Mouse (Mus musculus) large intestine, adult 2 months (tissue): Measurements from ENCODE around the gene Trim28. TPM values are rescaled to one million over a fixed set of nuclear protein-coding genes. Genes with fewer than 3 reads are reported as not detected.

Experiments used
- DNase-seq: peaks from one replicate; pipeline ENCODE4 v3.0.0-alpha.2; 2012; ENCODE audit warnings: low read depth, low spot score
- WGBS: fragments of 180-500 bp; shearing (Covaris S2); methylation state at CpG from one replicate; pipeline ENCODE4 v1.1.7; 2018; 5-methylcytosine and 5-hydroxymethylcytosine counted together
- polyA plus RNA-seq: library from polyadenylated mRNA; depleted of rRNA; stranded (reverse); fragments of >200 nt; gene quantifications from 2 replicates; pipeline ENCODE4 v1.2.3, GENCODE M21; 2012

The Trim28 gene
- polyA plus RNA-seq, 1 experiment, result 300 TPM

DNA sequence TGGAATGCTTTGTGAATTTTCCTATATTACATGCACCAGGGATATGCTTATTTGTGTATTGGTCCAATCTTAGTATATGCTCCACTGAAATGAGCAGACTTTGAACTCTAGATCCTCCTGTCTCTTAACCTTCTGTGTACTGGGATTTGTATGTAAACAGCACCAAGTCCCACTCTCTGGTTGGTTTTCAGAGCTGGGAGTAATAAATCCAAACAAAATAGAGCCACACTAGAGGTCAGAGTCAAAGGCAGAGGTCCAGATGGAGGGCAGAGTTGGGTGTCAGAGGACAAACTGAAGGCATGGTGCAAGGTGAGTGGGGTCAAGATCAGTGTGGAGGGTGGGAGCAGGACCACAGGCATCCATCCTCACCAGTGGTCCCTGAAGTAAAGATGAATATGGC is 3.1 kb upstream of the Trim28 start:
- DNase-seq, result no peak

DNA sequence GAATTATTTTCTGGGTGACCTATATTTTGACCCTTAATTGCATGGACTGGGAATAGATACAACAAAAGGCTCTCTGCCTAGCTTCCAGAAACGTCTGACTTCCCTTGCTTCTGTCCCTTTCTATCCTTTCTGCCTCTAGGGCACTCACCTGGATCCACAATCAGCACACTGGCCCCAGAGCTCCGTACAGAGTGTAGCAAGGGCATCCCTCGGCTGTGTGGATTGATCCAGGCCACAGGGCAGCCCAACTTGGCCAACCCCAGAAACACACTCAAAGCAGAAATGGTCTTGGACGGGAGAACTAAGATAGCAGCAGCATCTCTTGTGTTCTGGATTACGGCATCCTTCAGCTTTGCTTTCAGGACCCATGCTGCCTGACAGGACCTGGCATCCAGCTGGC is 1.7 kb upstream of the Trim28 start:
- WGBS, result 69% methylated on average over 5 of the region's 5 CpGs
- DNase-seq, result no peak

DNA sequence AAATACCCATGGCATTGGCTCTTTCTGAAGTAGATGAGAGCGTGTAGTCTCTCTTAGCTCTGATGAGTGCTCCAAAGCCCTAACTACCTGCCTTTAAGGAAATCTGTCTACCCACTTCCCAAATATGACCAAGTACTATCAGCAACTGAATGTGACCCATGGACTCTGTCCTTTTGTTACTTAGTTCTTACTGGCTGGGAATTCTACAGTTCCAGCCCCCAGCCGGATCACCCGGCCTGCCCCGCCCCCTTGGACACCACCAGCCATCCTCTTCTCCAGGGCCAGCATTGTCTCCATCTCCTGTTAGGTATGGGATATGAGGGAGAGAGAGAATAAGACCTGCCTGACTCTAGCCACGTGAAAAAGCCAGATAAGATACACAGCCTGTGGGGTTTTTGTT is 861 bp upstream of the Trim28 start, which contains the start of gene Slc27a5:
Gene Slc27a5, minus strand, starts transcription at position 140 of the 400 bp plus-strand sequence.
- WGBS, result 65% methylated on average over 5 of the region's 5 CpGs

GRCm38 (mm10) chr7:13001584-13001983 is 2.7 kb downstream of the Trim28 start:
- WGBS, result 19% methylated on average over 1 of the region's 1 CpGs
- no peak for DNase-seq

More for the DNA sequence above, 861 bp upstream of the Trim28 start, which contains the start of gene Slc27a5:
- no peak for DNase-seq

DNA sequence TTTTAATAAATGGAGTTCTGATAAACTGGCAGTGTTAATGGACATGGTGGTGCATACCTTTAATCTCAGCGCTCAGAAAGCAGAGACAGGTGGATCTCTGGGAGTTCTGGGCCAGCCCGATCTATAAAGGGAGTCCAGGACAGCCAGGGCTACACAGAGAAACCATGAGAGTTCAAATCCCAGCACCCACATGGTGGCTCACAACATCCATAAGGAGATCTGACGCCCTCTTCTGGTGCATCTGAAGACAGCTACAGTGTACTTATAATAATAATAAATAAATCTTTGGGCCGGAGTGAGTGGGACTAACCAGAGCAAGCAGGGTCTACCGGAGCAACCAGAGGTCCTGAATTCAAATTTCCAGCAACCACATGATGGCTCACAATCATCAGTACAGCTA is 4.5 kb downstream of the Trim28 start:
- WGBS, result 82% methylated on average over 5 of the region's 5 CpGs
- no peak for DNase-seq

GRCm38 (mm10) chr7:13006011-13006410 is 7.1 kb downstream of the Trim28 start:
- 93% methylated on average over 17 of the region's 17 CpGs for WGBS
- DNase-seq, result no peak

DNA sequence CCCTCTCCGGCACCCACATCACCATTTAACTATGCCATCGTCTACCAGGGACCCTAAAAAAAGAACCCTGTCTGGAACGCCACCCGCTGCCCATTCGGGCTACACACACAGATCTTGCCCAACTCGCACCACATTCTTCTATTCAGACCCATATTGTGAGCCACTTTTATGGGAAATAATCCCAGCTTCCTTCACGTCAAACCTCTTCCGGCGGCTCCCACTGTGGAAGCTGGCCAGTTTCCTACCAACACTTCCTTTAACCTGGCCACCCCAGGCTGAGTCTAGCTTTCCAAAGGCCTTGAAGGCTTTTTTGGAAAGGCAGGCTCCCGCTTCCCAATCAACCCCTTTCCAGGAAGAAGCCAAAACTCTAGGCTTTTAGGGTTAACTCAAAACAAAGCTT is 7.6 kb downstream of the Trim28 start:
- DNase-seq, result no peak
- 93% methylated on average over 10 of the region's 10 CpGs for whole genome bisulfite sequencing

GRCm38 (mm10) chr7:13007341-13008092 is 8.6 kb downstream of the Trim28 start:
- DNase-seq, result no peak
- 82% methylated on average over 57 of the region's 57 CpGs for WGBS

DNA sequence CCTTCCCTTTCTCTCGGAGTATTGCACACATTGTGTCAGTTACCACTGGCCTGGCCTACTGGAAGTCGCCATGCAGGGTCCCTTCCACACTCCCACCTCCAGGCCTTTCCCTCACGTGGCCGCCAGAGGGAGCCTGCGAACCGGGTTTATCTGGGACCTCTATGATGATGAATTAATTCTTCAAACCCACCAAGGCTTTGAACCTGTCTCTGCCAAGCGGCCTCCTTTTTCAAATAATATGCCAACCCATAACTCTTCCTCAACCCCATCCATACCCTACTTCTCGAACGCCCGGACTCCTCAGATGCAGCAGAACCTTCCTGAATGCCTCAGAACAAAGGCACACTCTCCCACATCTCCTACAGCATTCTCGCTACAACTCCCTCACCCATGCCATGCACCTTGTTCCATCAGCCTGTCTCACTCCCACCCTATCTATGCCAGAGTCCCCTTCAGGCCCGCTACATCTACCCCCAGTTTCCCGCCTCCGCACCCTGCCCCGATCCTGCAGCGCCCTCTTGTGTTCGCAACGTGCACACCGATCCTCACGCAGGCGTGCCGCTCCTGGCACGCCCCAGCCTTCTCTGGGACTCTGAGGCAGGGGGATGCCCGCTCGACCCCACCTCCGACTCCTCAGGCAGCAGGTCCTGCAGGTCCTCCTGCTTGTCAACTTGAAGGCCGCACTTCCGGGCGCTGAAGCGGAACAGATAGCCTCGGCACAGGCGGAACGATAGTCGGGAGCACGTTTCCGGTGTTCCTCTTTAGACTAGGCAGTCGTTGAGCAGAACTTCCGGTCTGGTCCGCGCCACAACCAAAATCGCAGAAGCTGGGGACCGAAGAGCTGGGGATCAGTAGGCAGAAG is 10.5 kb downstream of the Trim28 start:
- under 1% methylated on average over 42 of the region's 42 CpGs for WGBS
- DNase-seq, result no peak

- DNase-seq, result no peak
- WGBS, result 14% methylated on average over 26 of the region's 26 CpGs
Measured at GRCm38 (mm10) chr7:13010005-13010908, 11.3 kb downstream of the Trim28 start, which contains the start of gene Zbtb45. TSS of gene Zbtb45 (minus strand) at chr7:13010034.

GRCm38 (mm10) chr7:13013671-13014070 is 14.8 kb downstream of the Trim28 start:
- no peak for DNase-seq
- WGBS, result 41% methylated on average over 4 of the region's 4 CpGs

DNA sequence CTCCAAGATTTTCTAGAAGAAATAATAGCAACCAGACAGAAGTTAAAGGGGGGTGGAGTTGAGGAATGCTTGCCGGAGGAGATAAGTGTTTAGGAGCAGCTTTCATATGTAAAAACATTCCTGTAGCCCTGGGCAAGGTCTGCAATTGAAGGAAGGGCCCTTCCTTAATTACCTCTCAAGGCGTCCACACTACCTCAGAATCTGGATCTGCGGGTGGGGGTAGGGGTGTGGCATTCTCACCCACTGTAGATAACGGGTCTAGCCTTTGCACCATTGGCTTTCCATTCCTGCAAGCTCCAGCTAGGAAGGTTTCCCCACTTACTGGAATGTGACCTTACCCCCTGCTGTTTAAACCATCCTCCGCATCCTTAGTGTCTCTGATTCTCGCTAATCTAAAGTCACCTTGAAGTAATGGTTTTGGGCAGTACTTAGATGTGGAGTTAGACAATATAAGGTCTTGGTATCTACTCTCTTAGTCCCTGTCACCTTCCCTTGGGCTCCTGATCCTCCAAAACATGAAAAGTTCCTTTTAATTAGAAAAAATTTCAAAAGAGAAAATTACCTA is 15.4 kb downstream of the Trim28 start:
- DNase-seq, result no peak
- 35% methylated on average over 6 of the region's 6 CpGs for WGBS

DNA sequence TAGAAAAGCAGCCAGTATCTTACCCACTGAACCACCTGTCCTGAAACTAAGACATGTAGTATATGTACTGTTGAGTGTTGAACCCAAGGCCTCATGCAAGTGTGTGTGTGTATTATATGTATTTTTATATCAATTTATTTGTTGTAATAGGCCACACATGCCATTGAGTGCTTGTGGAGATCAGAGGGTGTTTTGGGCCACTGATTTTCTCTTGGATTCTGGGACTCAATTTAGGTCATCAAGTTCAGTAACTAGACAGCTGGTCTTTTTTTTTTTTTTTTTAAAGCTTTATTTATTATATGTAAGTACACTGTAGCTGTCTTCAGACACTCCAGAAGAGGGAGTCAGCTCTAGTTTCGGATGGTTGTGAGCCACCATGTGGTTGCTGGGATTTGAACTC is 16.3 kb downstream of the Trim28 start:
- DNase-seq, result no peak
- WGBS, result 87% methylated on average over 1 of the region's 1 CpGs

DNA sequence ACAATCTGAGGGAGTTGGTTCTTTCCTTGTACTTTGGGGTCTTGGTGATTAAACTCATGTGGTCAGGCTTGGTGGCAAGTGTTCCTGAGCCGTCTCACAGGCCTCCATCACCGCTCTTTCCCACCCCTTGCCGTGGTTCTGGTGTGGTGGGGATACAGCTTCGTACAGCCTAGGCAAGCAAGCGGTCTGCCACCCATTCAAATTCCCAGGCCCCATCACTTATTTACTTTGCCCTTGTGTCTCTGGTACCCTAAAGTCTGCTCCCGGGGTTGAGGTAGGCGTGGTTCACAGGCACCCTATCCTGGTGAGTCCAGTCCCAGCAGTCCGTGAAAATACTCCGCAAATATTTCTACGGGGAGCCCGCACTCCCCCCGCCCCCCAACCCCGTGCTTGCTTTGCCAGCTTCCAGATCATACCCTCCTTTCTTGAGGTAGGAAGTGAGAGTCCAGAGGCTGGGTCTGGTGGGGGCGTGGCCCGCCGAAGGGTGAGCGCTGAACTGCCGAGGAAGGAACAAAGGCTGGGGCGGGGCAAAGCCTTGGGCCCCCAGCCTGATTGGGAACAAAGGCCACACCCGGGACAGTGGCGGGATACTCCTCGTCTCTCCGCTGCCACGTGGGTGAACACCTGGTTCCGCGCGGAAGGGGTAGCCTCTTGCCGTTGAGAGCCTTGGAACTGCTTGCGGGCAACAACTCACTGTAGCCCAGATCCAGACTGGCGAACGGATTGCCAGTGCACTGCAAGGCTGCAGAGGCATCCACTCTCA is 24.0 kb downstream of the Trim28 start:
- no peak for DNase-seq
- 5% methylated on average over 31 of the region's 31 CpGs for WGBS

DNA sequence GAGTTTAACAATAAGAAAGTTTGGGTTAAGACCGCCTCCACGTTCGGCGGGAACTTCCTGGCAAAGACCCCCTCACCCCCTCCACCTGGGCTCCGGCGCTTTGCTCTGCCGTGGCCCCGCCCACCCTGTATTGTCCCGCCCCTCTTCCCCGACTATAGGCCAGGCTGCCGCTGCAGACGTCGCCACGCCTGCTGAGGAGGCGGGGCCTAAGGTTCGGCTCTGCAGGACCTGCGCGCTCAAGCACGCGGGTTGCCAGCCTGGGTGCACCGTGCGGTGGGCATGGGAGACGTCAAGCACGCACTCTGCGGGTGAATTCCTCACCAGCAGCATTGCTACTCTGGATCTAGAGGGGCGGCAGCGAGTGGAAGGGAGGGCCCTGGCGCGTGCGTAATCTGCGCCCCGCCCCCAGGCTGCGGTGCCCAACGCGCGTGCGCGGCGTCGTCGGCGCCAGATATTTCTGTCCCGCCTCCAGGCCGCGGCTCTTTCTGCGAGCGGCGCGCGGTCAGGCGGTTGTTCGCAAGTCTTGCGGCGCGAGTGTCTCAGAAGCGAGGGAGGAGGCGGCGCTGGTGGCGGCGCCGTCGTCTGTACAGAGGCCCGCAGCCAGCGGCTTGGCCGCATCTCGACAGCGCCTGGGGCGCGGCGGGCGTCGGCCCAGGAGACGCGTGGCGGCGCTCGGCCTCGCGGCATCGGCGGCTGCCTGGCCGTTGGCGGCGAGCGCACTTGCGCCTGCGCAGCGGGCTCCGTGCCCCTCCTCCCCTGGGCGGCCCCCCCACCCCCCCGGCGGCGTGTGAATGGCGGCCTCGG is 25.2 kb downstream of the Trim28 start:
- no peak for DNase-seq
- WGBS, result under 1% methylated on average over 95 of the region's 95 CpGs

GRCm38 (mm10) chr7:13024805-13025204 is 25.9 kb downstream of the Trim28 start:
- no peak for DNase-seq
- 1% methylated on average over 44 of the region's 44 CpGs for whole genome bisulfite sequencing

- no peak for DNase-seq
- WGBS, result 18% methylated on average over 4 of the region's 4 CpGs
Measured at GRCm38 (mm10) chr7:13025511-13026112, 26.7 kb downstream of the Trim28 start.

DNA sequence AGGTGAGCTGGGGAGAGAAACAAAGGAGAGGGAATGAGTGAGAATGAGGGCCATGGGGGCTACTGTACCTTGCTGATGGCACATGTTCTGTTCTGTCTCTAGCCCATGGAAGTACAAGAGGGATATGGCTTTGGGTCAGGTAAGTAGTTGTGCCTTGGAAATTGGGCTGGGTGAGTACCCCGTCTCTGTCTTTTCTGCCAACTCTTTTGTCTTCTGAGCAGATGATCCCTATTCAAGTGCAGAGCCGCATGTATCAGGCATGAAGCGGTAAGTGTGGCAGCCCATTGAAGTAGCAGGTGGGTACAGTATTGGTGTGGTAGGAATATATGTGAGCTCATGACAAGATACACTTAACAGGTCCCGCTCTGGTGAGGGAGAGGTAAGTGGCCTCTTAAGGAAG is 30.1 kb downstream of the Trim28 start:
- WGBS, result 91% methylated on average over 4 of the region's 4 CpGs
- DNase-seq, result no peak
